Mouse (Mus musculus): ENCODE results near the gene Gm10803.

DNA sequence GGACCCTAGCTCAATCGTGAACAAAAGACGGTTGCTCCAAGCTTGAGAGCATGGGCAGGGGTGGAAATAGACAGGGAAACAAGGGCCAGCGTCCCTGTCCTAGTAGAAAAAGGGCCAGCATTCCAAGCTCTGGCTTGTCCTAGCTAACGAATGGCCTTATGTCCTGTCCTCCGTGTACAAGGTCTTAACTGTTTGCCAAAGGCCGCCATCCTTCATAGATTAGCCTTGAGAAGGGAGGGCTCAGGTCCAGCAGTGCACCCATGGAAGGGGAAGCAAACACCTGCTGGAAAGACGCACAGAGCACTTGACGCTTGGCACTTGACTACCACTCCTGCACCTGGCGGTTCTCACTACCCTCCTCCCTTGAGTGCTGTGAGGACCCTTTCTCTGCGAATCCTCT lies 32.8 kb downstream of the Gm10803 start:
- TF ChIP-seq E2F4 (IDR thresholded peaks at IDR 0.05; ENCODE audit: insufficient replicate concordance, low read depth, low read length) (no peak), POLR2A (IDR thresholded peaks at IDR 0.05; ENCODE audit: low read depth, low read length) (no peak), EP300 (IDR thresholded peaks at IDR 0.05; ENCODE audit: low read length) (no peak), CTCF (conservative IDR thresholded peaks at IDR 0.05 in 1 of 2, IDR thresholded peaks at IDR 0.05 in 1 of 2; ENCODE audit: low read depth in 2 of 2, low read length in 2 of 2) (no peak), NELFE (IDR thresholded peaks at IDR 0.05; ENCODE audit: low read depth, low read length) (no peak)
